Mouse (Mus musculus): ENCODE data around the gene Gm49355. TPM values are rescaled to one million over a fixed set of nuclear protein-coding genes. Genes with fewer than 3 reads are reported as not detected.

The Gm49355 gene
- total RNA-seq, 2 experiments from 2014 or later = 0.07 to 0.10 TPM

DNA sequence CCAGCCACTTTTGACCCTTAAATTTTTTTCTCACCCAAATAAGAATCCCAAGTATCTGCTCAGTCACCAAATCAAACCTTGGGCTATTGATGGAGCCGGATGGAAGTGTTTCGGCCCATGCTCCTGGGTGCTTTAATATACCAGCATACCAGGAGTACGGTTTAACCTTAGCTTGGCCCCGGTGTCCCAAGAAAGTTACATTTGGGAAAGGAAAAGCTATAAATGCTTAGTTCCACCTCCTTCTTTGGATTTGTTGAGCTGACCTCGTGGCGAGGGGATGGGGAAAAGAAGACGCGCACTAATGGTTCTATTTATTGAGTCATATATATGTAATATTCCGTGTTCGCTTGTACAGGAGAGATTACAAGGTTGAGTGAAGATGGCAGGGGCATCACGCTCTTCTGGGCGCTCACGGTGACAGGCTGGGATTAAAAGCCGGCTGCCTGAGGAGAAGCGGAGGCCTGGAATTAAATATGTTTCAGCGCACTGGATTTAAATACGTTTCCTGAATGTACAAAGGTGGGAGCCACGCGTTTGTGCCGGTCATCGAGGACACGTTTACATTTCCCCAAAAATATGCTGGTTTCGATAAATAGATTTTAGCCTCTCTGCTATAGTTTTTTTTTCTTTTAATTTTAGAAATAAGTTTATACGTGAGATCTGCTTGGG lies 58.1 kb downstream of the Gm49355 start:
- no peak for DNase-seq
- intact Hi-C loops (cut with DNase I) = no loop called here

- DNase-seq = no peak
- intact Hi-C loops (cut with DNase I) = no loop called here
Observed at GRCm38 (mm10) chr14:12342458-12343131, 58.8 kb downstream of the Gm49355 start.

- intact Hi-C loops (cut with DNase I) = no loop called here
- DNase-seq = no peak
Observed at GRCm38 (mm10) chr14:12343451-12343941, 59.7 kb downstream of the Gm49355 start.

- intact Hi-C loops (cut with DNase I) = no loop called here
- no peak for DNase-seq
Observed at GRCm38 (mm10) chr14:12344061-12344745, 60.4 kb downstream of the Gm49355 start.

DNA sequence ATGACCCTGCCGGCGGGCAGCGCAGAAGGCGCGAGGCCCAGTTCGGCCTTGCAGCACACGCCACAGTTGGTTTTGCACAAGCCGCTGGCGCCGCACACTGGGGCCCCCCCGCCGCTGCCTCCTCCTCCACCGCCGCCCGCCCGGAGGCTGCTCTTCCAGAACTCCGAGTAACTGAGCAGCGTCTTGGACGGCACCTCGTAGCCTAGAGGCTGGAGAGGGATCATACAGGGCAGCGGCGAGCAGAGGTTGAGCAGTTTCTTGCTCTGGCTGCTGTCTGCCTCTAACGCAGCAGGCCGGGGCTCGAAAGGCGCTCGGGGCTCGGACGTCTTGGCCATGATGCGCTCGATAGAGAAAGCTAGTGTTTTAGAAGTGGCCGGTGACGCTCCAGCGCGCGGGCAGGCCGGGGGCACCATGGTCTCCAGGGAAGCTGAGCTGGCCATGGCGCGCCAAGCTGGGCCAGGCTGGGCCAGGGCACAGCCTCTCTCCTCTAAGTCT lies 61.0 kb downstream of the Gm49355 start:
- DNase-seq = no peak
- intact Hi-C loops (cut with DNase I) = no loop called here

GRCm38 (mm10) chr14:12345241-12345921 lies 61.6 kb downstream of the Gm49355 start:
- DNase-seq = no peak
- intact Hi-C loops (cut with DNase I) = no loop called here

DNA sequence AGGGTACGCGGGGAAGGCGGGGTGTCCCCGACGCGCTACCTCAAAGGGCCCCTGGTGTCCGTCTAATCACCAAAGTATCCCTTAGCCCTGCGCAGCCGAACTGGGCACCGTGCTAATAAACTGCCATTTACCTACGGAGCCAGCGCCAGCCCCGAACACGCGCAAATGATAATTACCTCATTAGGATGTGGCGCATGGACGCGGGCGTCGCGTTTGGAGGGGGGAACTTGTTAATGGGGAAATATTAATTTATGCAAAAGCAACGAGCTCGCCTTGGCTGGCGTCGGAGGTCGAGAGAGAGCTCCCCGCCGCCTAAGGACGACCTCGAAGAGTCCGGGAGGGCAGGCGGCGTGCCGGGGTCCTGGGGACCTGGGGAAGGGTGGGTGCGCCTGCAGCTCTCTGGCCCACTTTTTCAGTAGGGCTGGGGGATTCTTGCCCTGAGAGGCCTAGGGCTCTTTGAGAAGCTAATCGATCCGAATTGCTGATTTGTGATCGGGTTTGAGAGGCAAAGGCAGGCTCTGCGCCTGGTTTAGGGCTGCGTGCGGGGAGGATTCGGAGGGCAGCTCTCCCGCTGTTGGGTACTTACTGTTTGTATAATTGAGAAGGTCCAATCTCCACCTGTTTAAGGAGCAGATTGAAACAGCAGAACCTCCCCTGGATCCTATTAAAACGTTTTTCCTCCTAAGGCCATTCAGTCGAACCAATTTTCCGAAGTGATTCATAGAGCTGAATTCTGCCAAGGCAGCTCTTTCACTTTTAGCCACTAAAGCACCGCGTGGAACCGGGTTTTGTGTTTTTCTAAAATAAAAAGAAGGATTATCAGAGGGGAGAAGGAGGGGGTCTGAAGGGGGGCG lies 62.5 kb downstream of the Gm49355 start:
- intact Hi-C loops (cut with DNase I) = no loop called here
- no peak for DNase-seq

DNA sequence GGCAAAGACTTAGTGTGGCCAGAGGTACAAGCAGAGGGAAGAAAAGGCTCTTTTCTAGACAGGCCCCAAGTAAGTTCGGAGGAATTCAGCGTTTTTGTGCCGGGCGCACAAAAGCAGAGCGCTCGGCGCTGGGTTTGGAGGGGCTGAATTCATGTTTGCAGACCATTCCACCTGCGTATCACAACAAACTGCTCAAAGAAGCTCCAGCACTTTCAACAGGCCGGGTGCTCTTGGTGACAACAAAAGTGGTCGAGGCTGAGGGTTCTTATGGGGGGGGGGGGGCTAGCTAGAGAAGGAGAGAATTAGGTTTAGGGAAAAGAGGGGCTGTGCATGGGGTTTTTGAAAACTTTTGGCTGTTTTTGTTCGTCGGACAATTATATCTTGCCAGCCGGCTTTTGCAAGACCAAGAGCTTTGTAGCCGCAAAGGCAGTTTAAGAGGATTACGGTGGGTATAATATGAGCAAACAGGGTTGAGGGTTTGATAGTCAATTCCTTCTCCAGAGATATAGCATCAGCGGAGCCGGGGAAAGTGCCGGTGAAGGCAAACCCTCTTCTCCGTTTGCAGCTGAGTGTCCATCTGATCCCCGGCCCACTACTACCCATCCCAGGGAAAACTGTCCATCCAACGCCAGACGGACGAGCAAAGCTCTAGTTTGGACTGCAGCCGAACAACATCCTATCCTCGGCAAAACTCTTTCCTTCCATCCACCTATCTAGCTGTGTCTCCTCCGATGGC lies 63.3 kb downstream of the Gm49355 start:
- intact Hi-C loops (cut with DNase I) = no loop called here
- DNase-seq = no peak

GRCm38 (mm10) chr14:12348089-12348488 lies 64.3 kb downstream of the Gm49355 start, which contains the start of gene Fezf2:
TSS of gene Fezf2 (minus strand) at chr14:12348189.
- DNase-seq = no peak
- intact Hi-C loops (cut with DNase I) = no loop called here

GRCm38 (mm10) chr14:12349334-12350090 lies 65.7 kb downstream of the Gm49355 start:
- no peak for DNase-seq
- intact Hi-C loops (cut with DNase I) = loop anchor here (5.0 kb wide), 1 partner anchor 53 kb away; no protein-coding TSS in a partner anchor

DNA sequence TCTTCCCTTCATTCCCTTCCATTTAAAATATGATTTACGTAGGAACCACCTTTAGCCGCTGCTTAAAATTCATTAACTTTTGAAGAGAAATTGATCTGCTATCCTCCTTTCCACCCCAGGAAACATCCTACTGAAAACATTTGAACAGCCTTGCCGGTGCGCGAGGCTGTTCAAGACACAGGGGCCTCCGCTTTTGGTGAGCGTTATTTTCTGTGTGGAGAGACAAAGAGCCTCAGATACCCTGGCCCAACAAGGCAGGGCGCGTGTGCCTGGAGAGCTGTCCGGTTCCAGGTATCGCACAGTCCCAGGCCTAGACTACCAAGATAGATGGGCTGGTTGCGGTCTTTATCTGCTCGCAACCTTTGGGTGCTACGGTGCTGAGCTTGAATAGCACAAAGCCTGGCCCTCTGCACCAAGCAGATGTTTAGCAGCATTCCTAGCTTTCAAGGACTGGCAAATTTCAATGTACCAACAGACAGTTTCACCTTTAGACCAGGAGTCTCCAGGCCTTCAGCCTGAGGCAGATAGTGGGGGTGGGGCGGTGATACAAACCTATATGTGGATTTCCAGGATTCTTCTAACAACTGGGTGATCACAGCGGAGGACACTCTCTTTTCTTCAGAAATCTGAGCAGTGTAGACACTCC lies 66.6 kb downstream of the Gm49355 start:
- no peak for DNase-seq
- intact Hi-C loops (cut with DNase I) = loop anchor here (5.0 kb wide), 1 partner anchor 52 kb away; no protein-coding TSS in a partner anchor

Other genes with a start within 250 kb of the Gm49355 start
- gene 3830406C13Rik, start 197 bp downstream of the Gm49355 start, total RNA-seq (2021) = 10 to 100 TPM; 11.6 to 12.2 TPM
- not detected for gene Fezf2, start 64.2 kb downstream of the Gm49355 start, total RNA-seq (2021)